Mouse (Mus musculus): Measurements from ENCODE around the gene Fbxo7. TPM values are rescaled to one million over a fixed set of nuclear protein-coding genes. Genes with fewer than 3 reads are reported as not detected.

Fbxo7 gene
- total and polyA plus RNA-seq, 2 experiments from 2014 or later, result 17.7 to 30.9 TPM

DNA sequence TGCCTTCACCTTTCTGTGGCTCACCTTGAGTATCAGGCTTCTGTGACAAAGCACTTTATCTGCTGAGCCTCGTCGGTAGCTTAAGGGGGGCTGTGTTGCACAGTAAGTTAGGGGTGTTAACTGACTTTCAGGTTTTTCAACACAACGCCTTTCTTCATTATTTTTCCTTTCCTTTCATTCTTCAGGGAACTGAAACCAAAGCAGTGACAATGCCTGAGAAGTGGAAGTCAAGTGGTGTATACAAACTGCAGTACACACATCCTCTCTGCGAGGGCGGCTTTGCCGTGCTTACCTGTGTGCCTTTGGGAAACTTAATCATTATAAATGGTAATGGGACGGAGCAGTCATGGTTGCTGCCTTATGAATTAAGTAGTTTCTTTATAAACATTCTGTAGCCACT is 9.0 kb downstream of the Fbxo7 start:
- Histone ChIP-seq H3K9me3 (ENCODE audit: low read length) (no peaks in the 10 kb centered on the region), H3K27me3 (ENCODE audit: insufficient read depth, low read length) (no peaks in the 10 kb centered on the region), H3K4me1 (ENCODE audit: insufficient read depth, low read length) (no peaks in the 10 kb centered on the region), H3K27ac (no peak overlapping the region), H3K36me3 (ENCODE audit: insufficient read depth, low read length) (no peaks in the 10 kb centered on the region; the same call in 1 of the 2 replicates), H3K4me3 (ENCODE audit: low read length) (no peak overlapping the region), H3K9ac (replicated peaks; ENCODE audit: low read length) (no peak overlapping the region), H3K4me2 (ENCODE audit: low read depth, low read length) (no peak overlapping the region)
- ATAC-seq, result no peak
- no peak for DNase-seq (ENCODE audit: low spot score)
- 87% methylated on average over 7 of the region's 7 CpGs for WGBS
- TF ChIP-seq CTCF (IDR thresholded peaks at IDR 0.05; ENCODE audit: low read depth), result no peak

DNA sequence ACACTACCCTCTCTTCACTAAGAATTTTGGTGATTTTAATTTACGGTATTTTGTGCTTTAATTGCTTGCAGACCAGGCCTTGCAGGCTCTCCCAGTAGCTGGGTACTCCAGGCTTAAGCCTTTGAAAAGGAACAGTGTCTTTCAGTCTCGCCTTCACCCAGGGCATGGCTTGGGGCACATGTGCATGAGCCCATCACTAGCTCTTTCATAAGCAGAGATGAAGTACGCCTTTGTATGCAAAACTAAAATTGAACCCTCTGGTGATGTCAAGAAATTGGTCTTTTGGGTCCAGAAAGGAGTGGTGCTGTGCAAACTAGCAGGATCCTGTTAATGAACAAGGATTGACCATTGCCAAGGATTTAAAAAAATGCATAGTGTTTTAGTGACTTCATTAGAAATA is 10.7 kb downstream of the Fbxo7 start:
- Histone ChIP-seq H3K36me3 (ENCODE audit: insufficient read depth, low read length) (no peaks in the 10 kb centered on the region; the same call in 1 of the 2 replicates), H3K27ac (no peak overlapping the region), H3K27me3 (ENCODE audit: insufficient read depth, low read length) (no peaks in the 10 kb centered on the region), H3K4me1 (ENCODE audit: insufficient read depth, low read length) (no peaks in the 10 kb centered on the region), H3K4me2 (ENCODE audit: low read depth, low read length) (no peak overlapping the region), H3K9ac (replicated peaks; ENCODE audit: low read length) (no peak overlapping the region), H3K4me3 (ENCODE audit: low read length) (no peak overlapping the region), H3K9me3 (ENCODE audit: low read length) (no peaks in the 10 kb centered on the region)
- DNase-seq (ENCODE audit: low spot score) (no peak), ATAC-seq (peak; percentile 47; the same call in 1 of the 2 replicates)
- WGBS, result 81% methylated on average over 3 of the region's 3 CpGs
- TF ChIP-seq CTCF (IDR thresholded peaks at IDR 0.05; ENCODE audit: low read depth), result no peak

DNA sequence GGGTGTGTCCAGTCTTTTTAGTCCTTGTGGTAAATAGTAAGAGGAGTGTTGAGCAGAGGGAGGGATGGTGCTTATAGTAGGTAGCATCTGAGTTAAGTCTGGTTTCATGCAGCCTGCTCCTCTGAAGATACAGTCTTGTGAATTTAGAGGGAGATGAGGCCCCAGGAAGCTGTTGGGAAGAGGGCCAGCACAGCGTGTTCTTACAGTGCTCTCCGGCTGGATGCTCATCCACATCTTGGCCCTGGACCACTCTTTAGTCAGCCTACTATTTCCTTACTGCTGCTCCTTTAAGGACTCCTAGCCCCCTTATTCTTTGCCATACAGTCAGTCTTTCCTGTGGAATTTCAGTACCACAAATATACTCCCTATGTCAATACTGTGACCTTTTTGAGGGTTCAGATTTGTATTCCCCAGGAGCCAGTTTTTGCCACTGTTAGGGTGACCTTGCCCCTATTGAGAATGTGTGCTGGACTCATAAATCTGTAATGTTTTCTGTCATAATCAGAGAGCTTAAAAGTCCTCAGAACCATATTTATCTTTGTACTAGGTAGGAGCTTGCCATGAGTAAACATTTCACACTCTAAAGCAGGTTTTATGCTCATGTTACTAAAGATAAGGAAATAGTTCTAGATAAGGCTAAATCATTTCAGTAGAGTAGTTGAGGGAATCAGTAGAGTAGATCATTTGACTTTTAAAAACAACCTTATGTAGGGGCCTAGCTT is 12.4 kb downstream of the Fbxo7 start:
- Histone ChIP-seq H3K9me3 (ENCODE audit: low read length) (no peaks in the 10 kb centered on the region), H3K4me1 (ENCODE audit: insufficient read depth, low read length) (no peaks in the 10 kb centered on the region), H3K4me2 (ENCODE audit: low read depth, low read length) (no peak overlapping the region), H3K36me3 (ENCODE audit: insufficient read depth, low read length) (no peaks in the 10 kb centered on the region; the same call in 1 of the 2 replicates), H3K27me3 (ENCODE audit: insufficient read depth, low read length) (no peaks in the 10 kb centered on the region), H3K27ac (no peak overlapping the region), H3K4me3 (ENCODE audit: low read length) (no peak overlapping the region), H3K9ac (replicated peaks; ENCODE audit: low read length) (no peak overlapping the region)
- TF ChIP-seq CTCF (IDR thresholded peaks at IDR 0.05; ENCODE audit: low read depth), result no peak
- WGBS, result 71% methylated on average over 2 of the region's 2 CpGs
- DNase-seq (ENCODE audit: low spot score) (no peak), ATAC-seq (no peak)

DNA sequence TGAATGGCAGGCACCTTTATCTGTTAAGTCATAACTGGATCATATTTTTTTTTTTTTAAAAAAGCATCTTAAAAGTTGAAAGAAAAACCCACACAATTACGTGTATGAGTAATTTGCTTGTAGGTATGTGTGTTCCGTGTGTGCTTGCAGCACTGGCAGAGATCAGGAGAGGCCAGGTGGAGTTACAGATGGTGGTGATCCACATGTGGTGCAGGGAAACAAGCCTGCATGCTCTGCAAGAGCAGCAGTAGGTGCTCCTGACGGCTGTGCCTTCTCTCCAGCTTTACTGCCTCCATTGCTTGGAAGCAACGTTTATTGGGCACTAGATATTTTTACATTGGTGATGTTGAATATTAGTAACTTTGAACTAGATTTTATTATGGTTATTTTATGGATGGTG is 21.9 kb downstream of the Fbxo7 start:
- Histone ChIP-seq H3K9me3 (ENCODE audit: low read length) (no peaks in the 10 kb centered on the region), H3K4me3 (ENCODE audit: low read length) (no peak overlapping the region), H3K36me3 (ENCODE audit: insufficient read depth, low read length) (peaks cover 5% of the 10 kb centered on the region; the same call in 1 of the 2 replicates), H3K4me2 (ENCODE audit: low read depth, low read length) (no peak overlapping the region), H3K9ac (replicated peaks; ENCODE audit: low read length) (no peak overlapping the region), H3K4me1 (ENCODE audit: insufficient read depth, low read length) (no peaks in the 10 kb centered on the region), H3K27ac (no peak overlapping the region), H3K27me3 (ENCODE audit: insufficient read depth, low read length) (no peaks in the 10 kb centered on the region)
- ATAC-seq, result no peak
- whole genome bisulfite sequencing, result 63% methylated on average over 4 of the region's 4 CpGs
- DNase-seq (ENCODE audit: low spot score), result peak; percentile 30
- TF ChIP-seq CTCF (IDR thresholded peaks at IDR 0.05; ENCODE audit: low read depth), result no peak

DNA sequence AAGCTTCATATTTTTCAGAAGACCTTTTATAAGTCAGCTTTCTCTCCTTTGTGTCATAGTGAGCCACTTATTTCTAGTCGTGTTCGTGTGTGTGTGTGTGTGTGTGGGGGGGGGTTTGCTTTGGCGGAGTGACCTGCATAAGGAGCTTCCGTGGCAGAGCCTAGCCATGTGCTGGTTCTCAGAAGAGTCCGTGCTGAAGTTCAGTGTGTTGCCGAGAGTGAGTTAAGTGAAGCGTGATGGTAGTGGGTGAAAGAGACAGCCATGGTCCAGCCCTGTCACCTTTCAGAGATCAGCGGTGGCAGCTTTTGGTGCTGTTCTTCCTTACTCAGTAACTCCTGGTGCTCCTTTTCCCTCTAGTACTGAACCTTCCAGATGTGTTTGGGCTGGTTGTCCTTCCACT is 22.3 kb downstream of the Fbxo7 start:
- no peak overlapping the region for H3K4me3 ChIP-seq (ENCODE audit: low read length)
- no peak overlapping the region for H3K27ac ChIP-seq
- ATAC-seq, result no peak
- 73% methylated on average over 8 of the region's 8 CpGs for WGBS
- H3K4me1 ChIP-seq (ENCODE audit: insufficient read depth, low read length), result no peaks in the 10 kb centered on the region
- H3K27me3 ChIP-seq (ENCODE audit: insufficient read depth, low read length), result no peaks in the 10 kb centered on the region
- no peak for TF ChIP-seq CTCF (IDR thresholded peaks at IDR 0.05; ENCODE audit: low read depth)
- H3K9ac ChIP-seq (replicated peaks; ENCODE audit: low read length), result no peak overlapping the region
- H3K9me3 ChIP-seq (ENCODE audit: low read length), result no peaks in the 10 kb centered on the region
- H3K4me2 ChIP-seq (ENCODE audit: low read depth, low read length), result no peak overlapping the region
- H3K36me3 ChIP-seq (ENCODE audit: insufficient read depth, low read length), result peaks cover 5% of the 10 kb centered on the region; the same call in 1 of the 2 replicates
- no peak for DNase-seq (ENCODE audit: low spot score)

DNA sequence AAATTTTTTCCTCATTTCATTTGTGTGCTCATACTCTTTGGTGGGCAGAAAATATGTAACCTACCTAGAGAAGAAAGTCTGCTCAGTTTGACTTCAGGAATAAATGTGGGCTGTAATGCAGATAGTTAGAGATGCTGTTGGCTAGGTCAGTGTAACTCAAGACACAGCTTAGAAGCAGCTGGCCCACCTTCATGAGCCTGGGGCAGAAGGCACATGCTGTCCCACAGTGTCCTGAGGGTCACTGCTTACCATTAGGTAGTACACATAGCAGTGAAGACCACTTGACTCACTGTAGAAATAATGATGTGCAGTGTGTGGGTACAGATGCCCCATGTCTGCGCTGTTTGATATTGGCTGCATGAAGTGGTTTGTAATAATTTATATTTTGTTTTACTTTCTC is 24.6 kb downstream of the Fbxo7 start:
- Histone ChIP-seq H3K9me3 (ENCODE audit: low read length) (no peaks in the 10 kb centered on the region), H3K27ac (no peak overlapping the region), H3K4me3 (ENCODE audit: low read length) (no peak overlapping the region), H3K36me3 (ENCODE audit: insufficient read depth, low read length) (peaks cover 5% of the 10 kb centered on the region; the same call in 1 of the 2 replicates), H3K27me3 (ENCODE audit: insufficient read depth, low read length) (no peaks in the 10 kb centered on the region), H3K4me1 (ENCODE audit: insufficient read depth, low read length) (no peaks in the 10 kb centered on the region), H3K9ac (replicated peaks; ENCODE audit: low read length) (no peak overlapping the region), H3K4me2 (ENCODE audit: low read depth, low read length) (no peak overlapping the region)
- ATAC-seq (no peak), DNase-seq (ENCODE audit: low spot score) (no peak)
- no peak for TF ChIP-seq CTCF (IDR thresholded peaks at IDR 0.05; ENCODE audit: low read depth)
- 93% methylated on average over 1 of the region's 1 CpGs for WGBS

DNA sequence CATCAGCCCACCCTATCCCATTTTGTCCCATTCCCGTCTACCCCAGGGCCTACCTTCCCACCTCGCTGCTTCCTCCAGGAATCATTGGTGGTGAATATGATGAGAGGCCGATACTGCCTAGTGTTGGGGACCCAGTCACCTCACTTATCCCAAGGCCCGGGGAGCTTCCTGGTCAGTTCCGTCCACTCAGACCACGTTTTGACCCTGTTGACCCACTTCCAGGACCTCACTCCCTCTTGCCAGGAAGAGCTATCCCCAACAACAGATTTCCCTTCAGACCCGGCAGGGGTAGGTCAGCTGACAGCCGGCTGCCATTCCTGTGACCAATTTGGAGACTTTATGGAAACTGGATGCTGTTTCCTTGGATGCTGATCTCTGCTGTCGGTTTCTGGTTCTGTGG is 26.0 kb downstream of the Fbxo7 start:
- H3K36me3 ChIP-seq (ENCODE audit: insufficient read depth, low read length), result peaks cover 4% of the 10 kb centered on the region; the same call in 1 of the 2 replicates
- no peak overlapping the region for H3K27ac ChIP-seq
- H3K9ac ChIP-seq (replicated peaks; ENCODE audit: low read length), result no peak overlapping the region
- no peak overlapping the region for H3K4me2 ChIP-seq (ENCODE audit: low read depth, low read length)
- H3K4me3 ChIP-seq (ENCODE audit: low read length), result no peak overlapping the region
- 87% methylated on average over 9 of the region's 9 CpGs for WGBS
- no peaks in the 10 kb centered on the region for H3K4me1 ChIP-seq (ENCODE audit: insufficient read depth, low read length)
- no peak for DNase-seq (ENCODE audit: low spot score)
- no peaks in the 10 kb centered on the region for H3K9me3 ChIP-seq (ENCODE audit: low read length)
- H3K27me3 ChIP-seq (ENCODE audit: insufficient read depth, low read length), result no peaks in the 10 kb centered on the region
- ATAC-seq, result no peak
- TF ChIP-seq CTCF (IDR thresholded peaks at IDR 0.05; ENCODE audit: low read depth), result no peak
